Mouse (Mus musculus) lung, embryonic 15.5 days (tissue): ENCODE measurements around the gene March1. TPM values are rescaled to one million over a fixed set of nuclear protein-coding genes. Genes with fewer than 3 reads are reported as not detected.

Source experiments
- ATAC-seq: fragments of 200-750 bp; cut with Nextera tagmentation; 2 replicates; pipeline ENCODE4 v1.8.0; 2017; ENCODE audit warnings: moderate number of reproducible peaks, borderline replicate concordance; ENCODE audit not compliant: low FRiP score, low TSS enrichment; ENCODE audit errors: extremely low read depth
- H3K27ac ChIP-seq: fragments of 300-500 bp; sonication (generic); 2 replicates; pipeline ENCODE4 v1.5.1; 2015; ENCODE audit warnings: moderate library complexity, mild to moderate bottlenecking, inconsistent platforms
- H3K27me3 ChIP-seq: fragments of 300-500 bp; sonication (generic); 2 replicates; pipeline ENCODE4 v1.6.1; 2015; ENCODE audit warnings: inconsistent platforms
- H3K36me3 ChIP-seq: fragments of 300-500 bp; sonication (generic); 2 replicates; pipeline ENCODE4 v1.6.1; 2015; ENCODE audit warnings: inconsistent platforms
- H3K4me1 ChIP-seq: fragments of 300-500 bp; sonication (generic); 2 replicates; pipeline ENCODE4 v1.6.1; 2015; ENCODE audit warnings: inconsistent platforms
- H3K4me2 ChIP-seq: fragments of 300-500 bp; sonication (generic); 2 replicates; pipeline ENCODE4 v1.6.1; 2015; ENCODE audit warnings: inconsistent platforms, mild to moderate bottlenecking, moderate library complexity
- H3K4me3 ChIP-seq: fragments of 300-500 bp; sonication (generic); 2 replicates; pipeline ENCODE4 v1.5.1; 2015; ENCODE audit warnings: mild to moderate bottlenecking, inconsistent platforms
- H3K9ac ChIP-seq: fragments of 300-500 bp; sonication (generic); 2 replicates; pipeline ENCODE4 v1.6.1; 2015; ENCODE audit warnings: inconsistent platforms
- H3K9me3 ChIP-seq: fragments of 300-500 bp; sonication (generic); 2 replicates; pipeline ENCODE4 v1.6.1; 2016; ENCODE audit warnings: inconsistent platforms
- WGBS: fragments of 180-500 bp; shearing (Covaris S2); methylation state at CpG from one replicate; pipeline ENCODE4 v1.1.7; 2015; 5-methylcytosine and 5-hydroxymethylcytosine counted together
- polyA plus RNA-seq: library from polyadenylated mRNA; unstranded; fragments of >200 nt; fragmentation: Nextera tagmentation; extraction: Ambion mirVana; gene quantifications from 2 replicates; pipeline ENCODE4 v1.2.1, GENCODE M21; 2015

March1 gene
- polyA plus RNA-seq, 1 experiment from 2014 or later, result 0.47 TPM

DNA sequence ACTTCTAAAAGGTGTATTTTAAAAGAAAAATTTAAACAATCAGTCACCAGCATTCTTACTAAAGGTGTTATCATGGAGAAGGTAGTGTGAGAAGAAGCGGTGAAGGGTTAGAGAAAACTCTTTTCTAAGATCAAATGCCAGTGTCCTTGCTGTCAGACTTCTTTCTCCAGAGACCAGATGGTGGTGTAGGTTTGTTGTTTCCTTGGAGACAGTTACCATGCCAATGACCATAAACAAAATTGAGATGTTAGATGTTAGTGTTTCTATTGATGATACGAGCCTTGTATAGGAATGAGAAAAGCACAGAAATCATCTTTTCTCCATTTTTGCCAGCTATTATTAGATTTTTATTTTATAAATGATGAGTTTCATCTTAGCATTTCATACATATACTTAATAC, 158.1 kb downstream of the March1 start:
- Histone ChIP-seq H3K4me1 (no peaks in the 10 kb centered on the region), H3K27me3 (no peaks in the 10 kb centered on the region), H3K36me3 (no peaks in the 10 kb centered on the region), H3K27ac (no peak overlapping the region), H3K9ac (no peak overlapping the region), H3K4me2 (no peak overlapping the region), H3K4me3 (no peak overlapping the region), H3K9me3 (no peaks in the 10 kb centered on the region)
- 67% methylated on average over 2 of the region's 2 CpGs for WGBS
- no peak for ATAC-seq

DNA sequence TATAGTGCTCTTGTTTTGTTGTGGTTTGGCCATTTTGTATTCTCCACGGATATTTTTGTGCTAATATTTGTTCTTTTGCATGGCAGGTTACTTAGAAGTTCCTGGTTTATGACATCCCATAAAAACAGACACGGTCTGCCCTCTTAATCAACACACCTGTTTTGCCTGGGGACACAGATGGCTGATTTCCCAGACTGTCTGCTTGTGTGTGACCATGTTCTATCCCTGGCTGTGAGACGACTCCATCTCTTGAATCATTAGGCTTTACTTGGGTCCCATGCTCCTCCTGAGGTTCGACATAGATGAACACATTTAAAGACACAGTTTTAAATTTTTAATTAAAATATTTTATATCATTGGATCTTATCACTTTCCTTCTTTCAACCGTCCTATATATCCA, 163.5 kb downstream of the March1 start:
- H3K9ac ChIP-seq, result no peak overlapping the region
- H3K27ac ChIP-seq, result no peak overlapping the region
- no peak overlapping the region for H3K4me2 ChIP-seq
- no peaks in the 10 kb centered on the region for H3K27me3 ChIP-seq
- 63% methylated on average over 5 of the region's 5 CpGs for WGBS
- ATAC-seq, result no peak
- H3K36me3 ChIP-seq, result no peaks in the 10 kb centered on the region
- no peaks in the 10 kb centered on the region for H3K9me3 ChIP-seq
- H3K4me3 ChIP-seq, result no peak overlapping the region
- H3K4me1 ChIP-seq, result no peaks in the 10 kb centered on the region

DNA sequence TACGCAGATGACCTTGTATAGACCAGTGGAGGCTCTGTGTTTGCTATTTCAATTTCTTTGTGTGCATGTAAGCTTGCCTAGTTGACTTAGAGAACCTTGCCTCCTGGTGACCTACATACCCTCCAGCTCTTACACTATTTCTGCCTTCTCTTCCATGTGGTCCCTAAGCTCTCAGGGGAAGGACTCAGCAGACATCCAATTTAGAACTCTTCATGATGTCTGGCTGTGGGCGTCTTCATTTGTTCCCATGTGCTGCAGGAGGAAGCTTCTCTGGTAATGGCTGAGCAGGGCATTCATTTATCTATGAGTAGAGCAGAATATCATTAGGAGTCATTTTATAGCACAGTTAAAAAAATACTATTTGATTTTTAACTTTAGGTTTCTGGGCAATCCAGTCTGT, 195.3 kb downstream of the March1 start:
- H3K36me3 ChIP-seq, result no peaks in the 10 kb centered on the region
- no peak overlapping the region for H3K4me3 ChIP-seq
- 81% methylated on average over 2 of the region's 2 CpGs for WGBS

GRCm38 (mm10) chr8:65922294-65923019, 304.8 kb downstream of the March1 start:
- Histone ChIP-seq H3K27me3 (no peaks in the 10 kb centered on the region), H3K4me3 (no peak overlapping the region), H3K4me2 (no peak overlapping the region), H3K9ac (no peak overlapping the region), H3K9me3 (no peaks in the 10 kb centered on the region), H3K36me3 (no peaks in the 10 kb centered on the region), H3K27ac (no peak overlapping the region), H3K4me1 (no peaks in the 10 kb centered on the region)
- no peak for ATAC-seq
- WGBS, result 57% methylated on average over 3 of the region's 3 CpGs

More for the DNA sequence above, 195.3 kb downstream of the March1 start:
- no peak for ATAC-seq
- no peak overlapping the region for H3K27ac ChIP-seq
- H3K4me1 ChIP-seq, result no peaks in the 10 kb centered on the region
- no peak overlapping the region for H3K9ac ChIP-seq
- H3K27me3 ChIP-seq, result no peaks in the 10 kb centered on the region
- no peaks in the 10 kb centered on the region for H3K9me3 ChIP-seq
- no peak overlapping the region for H3K4me2 ChIP-seq

GRCm38 (mm10) chr8:65956948-65957347, 339.2 kb downstream of the March1 start:
- no peaks in the 10 kb centered on the region for H3K4me1 ChIP-seq
- H3K27ac ChIP-seq, result no peak overlapping the region
- no peak for ATAC-seq
- no peak overlapping the region for H3K4me2 ChIP-seq
- no peaks in the 10 kb centered on the region for H3K27me3 ChIP-seq
- no peak overlapping the region for H3K4me3 ChIP-seq
- H3K36me3 ChIP-seq, result no peaks in the 10 kb centered on the region
- H3K9ac ChIP-seq, result no peak overlapping the region
- WGBS, result 42% methylated on average over 5 of the region's 5 CpGs
- H3K9me3 ChIP-seq, result no peaks in the 10 kb centered on the region

GRCm38 (mm10) chr8:65957492-65957891, 339.8 kb downstream of the March1 start:
- H3K4me3 ChIP-seq, result no peak overlapping the region
- no peak overlapping the region for H3K4me2 ChIP-seq
- no peaks in the 10 kb centered on the region for H3K4me1 ChIP-seq
- H3K9ac ChIP-seq, result no peak overlapping the region
- no peaks in the 10 kb centered on the region for H3K27me3 ChIP-seq
- no peaks in the 10 kb centered on the region for H3K36me3 ChIP-seq
- H3K27ac ChIP-seq, result no peak overlapping the region
- no peaks in the 10 kb centered on the region for H3K9me3 ChIP-seq
- no peak for ATAC-seq

DNA sequence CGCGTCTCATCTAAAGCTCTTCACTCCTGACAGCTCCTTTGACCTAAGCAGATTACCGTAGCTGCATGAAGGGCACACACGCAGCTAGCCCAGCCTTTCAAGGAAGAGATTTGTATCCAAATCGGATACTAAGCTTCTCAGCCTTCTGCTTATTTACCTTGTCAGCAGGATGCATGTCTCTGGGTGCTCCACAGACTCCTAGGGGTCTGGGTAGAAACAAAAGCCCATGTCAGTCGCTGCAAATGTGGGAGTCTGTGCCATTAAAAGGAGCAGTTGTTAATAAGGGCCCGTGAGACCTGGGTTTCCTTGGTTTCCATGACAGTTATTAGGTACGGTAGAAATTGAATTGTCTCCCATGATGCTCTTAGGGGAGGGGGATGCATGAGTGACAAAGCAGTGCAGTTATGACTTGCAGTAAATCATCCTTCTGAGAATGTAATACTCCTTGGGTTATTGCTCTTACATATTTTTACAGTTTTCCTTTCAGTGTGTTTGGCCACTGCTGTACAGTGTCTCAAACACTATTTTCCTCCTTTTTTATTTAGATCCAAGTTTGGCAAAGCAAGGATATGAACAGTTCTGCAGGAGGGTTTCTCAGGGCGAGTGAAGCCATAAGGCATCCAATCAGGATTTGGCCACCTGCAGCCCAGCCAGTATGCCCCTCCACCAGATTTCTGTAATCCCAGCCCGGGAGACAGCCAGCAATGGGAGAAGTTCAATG, 349.0 kb downstream of the March1 start:
- no peak overlapping the region for H3K9ac ChIP-seq
- H3K4me2 ChIP-seq, result no peak overlapping the region
- WGBS, result 13% methylated on average over 10 of the region's 10 CpGs
- no peak overlapping the region for H3K4me3 ChIP-seq
- no peaks in the 10 kb centered on the region for H3K4me1 ChIP-seq
- ATAC-seq, result no peak
- H3K27ac ChIP-seq, result no peak overlapping the region
- no peaks in the 10 kb centered on the region for H3K36me3 ChIP-seq
- H3K27me3 ChIP-seq, result no peaks in the 10 kb centered on the region
- H3K9me3 ChIP-seq, result no peaks in the 10 kb centered on the region

DNA sequence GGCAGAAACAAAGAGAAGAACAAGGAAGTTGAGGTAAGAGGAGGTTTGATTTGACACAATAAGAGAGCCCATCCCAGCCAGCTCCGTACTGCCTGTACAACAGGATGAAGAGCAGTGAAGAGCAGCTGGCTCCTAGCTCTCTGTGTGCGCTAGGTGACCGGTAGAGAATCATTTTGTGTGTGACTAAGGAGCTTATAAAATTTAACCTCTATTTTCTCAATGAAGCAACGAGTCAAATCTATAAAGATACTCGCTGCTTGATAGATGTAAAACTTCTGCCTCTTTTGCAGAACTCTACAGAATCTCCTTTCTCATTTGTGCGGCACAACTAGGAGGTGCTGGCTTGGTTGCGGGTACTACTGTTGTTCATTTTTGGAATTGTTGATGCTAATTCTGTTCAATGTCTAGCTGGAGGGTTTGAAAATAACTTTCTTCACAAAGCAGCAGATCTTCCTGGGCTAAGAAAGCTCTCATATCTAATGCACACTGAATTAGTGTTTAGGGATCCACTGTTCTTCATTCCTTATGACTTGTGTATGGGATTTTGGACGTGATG, 349.6 kb downstream of the March1 start:
- H3K4me2 ChIP-seq, result no peak overlapping the region
- H3K4me3 ChIP-seq, result no peak overlapping the region
- H3K9ac ChIP-seq, result no peak overlapping the region
- H3K9me3 ChIP-seq, result no peaks in the 10 kb centered on the region
- no peak for ATAC-seq
- H3K4me1 ChIP-seq, result no peaks in the 10 kb centered on the region
- H3K27me3 ChIP-seq, result no peaks in the 10 kb centered on the region
- H3K27ac ChIP-seq, result no peak overlapping the region
- H3K36me3 ChIP-seq, result no peaks in the 10 kb centered on the region
- 78% methylated on average over 8 of the region's 8 CpGs for WGBS

DNA sequence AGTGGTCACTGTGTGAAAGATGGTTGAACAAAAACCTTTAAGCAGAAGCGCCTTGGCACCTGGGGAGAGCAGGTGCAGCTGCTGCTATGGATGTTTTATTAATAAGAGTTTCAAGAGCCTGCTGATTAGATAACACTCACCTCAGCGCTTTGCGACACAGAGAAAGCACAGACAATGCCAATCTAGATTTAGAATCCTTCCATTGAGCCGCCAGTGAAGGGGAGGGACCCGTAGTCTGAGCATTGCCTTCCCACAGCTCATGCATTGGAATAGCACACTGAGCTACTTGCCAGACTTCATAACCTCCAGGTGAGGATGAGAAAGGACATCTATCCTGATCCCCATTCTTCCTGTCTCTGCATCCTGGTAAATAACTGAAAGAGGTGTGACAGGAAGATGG, 359.2 kb downstream of the March1 start:
- WGBS, result 62% methylated on average over 5 of the region's 5 CpGs
- Histone ChIP-seq H3K9me3 (no peaks in the 10 kb centered on the region), H3K36me3 (no peaks in the 10 kb centered on the region), H3K27me3 (no peaks in the 10 kb centered on the region), H3K9ac (no peak overlapping the region), H3K4me1 (no peaks in the 10 kb centered on the region), H3K4me2 (no peak overlapping the region), H3K4me3 (no peak overlapping the region), H3K27ac (no peak overlapping the region)
- ATAC-seq, result no peak

GRCm38 (mm10) chr8:65982039-65982438, 364.3 kb downstream of the March1 start:
- ATAC-seq, result no peak
- WGBS, result 63% methylated on average over 2 of the region's 2 CpGs
- H3K4me3 ChIP-seq, result no peak overlapping the region
- no peak overlapping the region for H3K4me2 ChIP-seq
- no peaks in the 10 kb centered on the region for H3K9me3 ChIP-seq
- H3K27me3 ChIP-seq, result no peaks in the 10 kb centered on the region
- no peaks in the 10 kb centered on the region for H3K4me1 ChIP-seq
- no peak overlapping the region for H3K9ac ChIP-seq
- no peak overlapping the region for H3K27ac ChIP-seq
- H3K36me3 ChIP-seq, result no peaks in the 10 kb centered on the region

GRCm38 (mm10) chr8:65987665-65988064, 370.0 kb downstream of the March1 start:
- no peak overlapping the region for H3K27ac ChIP-seq
- no peak overlapping the region for H3K9ac ChIP-seq
- no peaks in the 10 kb centered on the region for H3K4me1 ChIP-seq
- no peaks in the 10 kb centered on the region for H3K27me3 ChIP-seq
- no peak overlapping the region for H3K4me3 ChIP-seq
- no peak for ATAC-seq
- WGBS, result 87% methylated on average over 1 of the region's 1 CpGs
- H3K36me3 ChIP-seq, result no peaks in the 10 kb centered on the region
- no peaks in the 10 kb centered on the region for H3K9me3 ChIP-seq
- H3K4me2 ChIP-seq, result no peak overlapping the region

- no peak for ATAC-seq
- 80% methylated on average over 2 of the region's 2 CpGs for WGBS
- H3K4me1 ChIP-seq, result no peaks in the 10 kb centered on the region
Measured at GRCm38 (mm10) chr8:66022815-66023214, 405.1 kb downstream of the March1 start.

More at GRCm38 (mm10) chr8:66022815-66023214, 405.1 kb downstream of the March1 start:
- H3K36me3 ChIP-seq, result no peaks in the 10 kb centered on the region
- no peaks in the 10 kb centered on the region for H3K27me3 ChIP-seq
- no peak overlapping the region for H3K9ac ChIP-seq
- no peak overlapping the region for H3K4me3 ChIP-seq
- H3K9me3 ChIP-seq, result no peaks in the 10 kb centered on the region
- H3K4me2 ChIP-seq, result no peak overlapping the region
- H3K27ac ChIP-seq, result no peak overlapping the region
